Mouse (Mus musculus) liver, postnatal 0 days (tissue): Measurements from ENCODE around the gene Rex1bd.

Experiments used
- CTCF ChIP-seq: sonication (generic); IDR thresholded peaks from 2 replicates; pipeline ENCODE4 v1.5.1; 2016; ENCODE audit warnings: antibody characterized with exemption, low read depth
- EP300 ChIP-seq: IDR thresholded peaks from 2 replicates; pipeline ENCODE4 v1.6.1; 2016; ENCODE audit warnings: antibody characterized with exemption, low read depth, mild to moderate bottlenecking

- TF ChIP-seq CTCF: no peak
- TF ChIP-seq EP300: no peak
Measured at GRCm38 (mm10) chr8:70492664-70493640, 13.6 kb downstream of the Rex1bd start, which contains the start of gene Crlf1.
